Mouse (Mus musculus): ENCODE measurements around the gene Atp13a3. TPM values are rescaled to one million over a fixed set of nuclear protein-coding genes. Genes with fewer than 3 reads are reported as not detected.

Gene Atp13a3
- polyA plus RNA-seq, 1 experiment from 2014 or later: 10.3 TPM

DNA sequence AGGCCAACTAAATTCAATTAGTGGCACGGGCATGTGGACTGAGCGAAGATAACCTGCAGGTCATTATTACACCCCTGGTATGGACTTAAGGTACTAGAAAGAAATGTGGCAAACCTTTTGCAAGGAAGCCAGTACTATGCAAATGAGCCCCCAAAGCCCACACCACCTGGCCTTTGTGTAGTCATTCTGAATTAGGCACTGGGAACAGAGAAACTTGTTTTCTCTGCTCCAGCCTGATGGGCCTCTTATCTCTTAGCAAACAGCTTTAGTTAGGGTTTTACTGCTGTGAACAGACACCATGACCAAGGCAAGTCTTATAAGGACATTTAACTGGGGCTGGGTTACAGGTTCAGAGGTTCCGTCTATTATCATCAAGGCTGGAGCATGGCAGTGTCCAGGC, 27.4 kb upstream of the Atp13a3 start:
- no peaks in the 10 kb centered on the region for H3K36me3 ChIP-seq (replicated peaks)
- H3K4me1 ChIP-seq: no peaks in the 10 kb centered on the region
- H3K4me3 ChIP-seq: no peak overlapping the region
- no peak overlapping the region for H3K27ac ChIP-seq (replicated peaks)
- H3K27me3 ChIP-seq (replicated peaks; ENCODE audit: low read depth, poor library complexity, severe bottlenecking): no peaks in the 10 kb centered on the region
- DNase-seq (ENCODE audit: low spot score): no peak
- WGBS: 90% methylated on average over 3 of the region's 3 CpGs
- H3K9me3 ChIP-seq: no peaks in the 10 kb centered on the region

- H3K9me3 ChIP-seq: no peaks in the 10 kb centered on the region
- DNase-seq (ENCODE audit: low spot score): no peak
- whole genome bisulfite sequencing: 93% methylated on average over 2 of the region's 2 CpGs
Observed at GRCm38 (mm10) chr16:30432111-30432510, 26.3 kb upstream of the Atp13a3 start.

DNA sequence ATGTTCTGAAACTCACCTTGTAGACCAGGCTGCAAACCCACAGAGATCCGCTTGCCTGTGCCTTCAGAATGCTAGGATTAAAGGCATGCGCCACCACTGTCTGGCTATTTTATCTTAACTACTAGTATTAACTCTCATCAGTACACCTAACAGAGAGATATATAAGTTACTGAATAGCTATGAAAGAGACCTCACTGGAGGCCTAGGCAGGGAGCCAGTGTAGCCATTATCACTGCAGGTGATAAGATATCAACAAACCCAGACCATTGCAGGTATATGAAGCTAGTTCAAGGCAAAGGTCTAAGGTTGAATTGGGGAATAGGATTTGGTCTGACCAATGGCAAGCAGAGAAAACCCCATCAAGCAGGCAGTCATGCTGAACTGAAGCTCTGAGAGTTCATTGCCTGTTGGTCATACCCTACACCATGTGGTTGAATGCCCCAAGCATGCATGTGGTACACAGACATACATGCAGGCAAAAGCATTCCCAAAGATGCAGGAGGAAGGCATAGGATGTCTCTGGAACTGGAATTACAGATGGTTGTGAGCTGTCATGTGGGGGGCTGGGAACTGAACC, 24.8 kb upstream of the Atp13a3 start:
- no peak for DNase-seq (ENCODE audit: low spot score)
- no peak overlapping the region for H3K4me3 ChIP-seq
- 97% methylated on average over 2 of the region's 2 CpGs for WGBS
- no peaks in the 10 kb centered on the region for H3K4me1 ChIP-seq
- H3K27me3 ChIP-seq (replicated peaks; ENCODE audit: low read depth, poor library complexity, severe bottlenecking): no peaks in the 10 kb centered on the region
- no peaks in the 10 kb centered on the region for H3K9me3 ChIP-seq
- no peak overlapping the region for H3K27ac ChIP-seq (replicated peaks)
- no peaks in the 10 kb centered on the region for H3K36me3 ChIP-seq (replicated peaks)

More at GRCm38 (mm10) chr16:30432111-30432510, 26.3 kb upstream of the Atp13a3 start:
- Histone ChIP-seq H3K27ac (replicated peaks) (no peak overlapping the region), H3K36me3 (replicated peaks) (no peaks in the 10 kb centered on the region), H3K27me3 (replicated peaks; ENCODE audit: low read depth, poor library complexity, severe bottlenecking) (no peaks in the 10 kb centered on the region), H3K4me1 (no peaks in the 10 kb centered on the region), H3K4me3 (no peak overlapping the region)

GRCm38 (mm10) chr16:30428753-30429260, 23.0 kb upstream of the Atp13a3 start:
- Histone ChIP-seq H3K4me1 (no peaks in the 10 kb centered on the region), H3K27me3 (replicated peaks; ENCODE audit: low read depth, poor library complexity, severe bottlenecking) (no peaks in the 10 kb centered on the region), H3K27ac (replicated peaks) (no peak overlapping the region), H3K4me3 (no peak overlapping the region), H3K9me3 (no peaks in the 10 kb centered on the region), H3K36me3 (replicated peaks) (no peaks in the 10 kb centered on the region)
- WGBS: 81% methylated on average over 4 of the region's 4 CpGs
- DNase-seq (ENCODE audit: low spot score): no peak

DNA sequence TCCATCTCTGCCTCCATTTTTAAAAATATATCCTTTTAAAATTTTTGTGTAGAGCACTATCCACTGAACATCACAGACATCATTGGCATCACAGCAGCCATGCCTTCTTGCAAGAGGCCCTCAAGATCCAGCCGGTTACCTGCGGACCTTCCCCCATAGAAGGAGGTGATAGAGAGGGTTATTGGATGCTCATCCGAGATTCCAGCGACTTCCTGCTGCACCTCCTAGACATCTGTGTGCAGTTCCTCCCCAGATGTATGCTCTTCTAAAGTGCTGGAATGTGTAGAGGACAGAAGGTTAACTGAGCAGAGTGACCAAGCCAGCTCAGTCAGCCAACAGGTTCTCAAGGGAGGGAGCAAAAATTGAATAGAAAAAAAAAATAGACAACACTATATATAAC, 21.7 kb upstream of the Atp13a3 start:
- Histone ChIP-seq H3K27ac (replicated peaks) (no peak overlapping the region), H3K36me3 (replicated peaks) (no peaks in the 10 kb centered on the region), H3K4me1 (no peaks in the 10 kb centered on the region), H3K4me3 (no peak overlapping the region), H3K9me3 (no peaks in the 10 kb centered on the region), H3K27me3 (replicated peaks; ENCODE audit: low read depth, poor library complexity, severe bottlenecking) (no peaks in the 10 kb centered on the region)
- no peak for DNase-seq (ENCODE audit: low spot score)
- WGBS: 82% methylated on average over 4 of the region's 4 CpGs

- Histone ChIP-seq H3K9me3 (no peaks in the 10 kb centered on the region), H3K27me3 (replicated peaks; ENCODE audit: low read depth, poor library complexity, severe bottlenecking) (no peaks in the 10 kb centered on the region), H3K36me3 (replicated peaks) (no peaks in the 10 kb centered on the region), H3K27ac (replicated peaks) (no peak overlapping the region), H3K4me1 (no peaks in the 10 kb centered on the region), H3K4me3 (no peak overlapping the region)
- 82% methylated on average over 5 of the region's 5 CpGs for WGBS
- no peak for DNase-seq (ENCODE audit: low spot score)
Observed at GRCm38 (mm10) chr16:30427003-30427402, 21.2 kb upstream of the Atp13a3 start.

DNA sequence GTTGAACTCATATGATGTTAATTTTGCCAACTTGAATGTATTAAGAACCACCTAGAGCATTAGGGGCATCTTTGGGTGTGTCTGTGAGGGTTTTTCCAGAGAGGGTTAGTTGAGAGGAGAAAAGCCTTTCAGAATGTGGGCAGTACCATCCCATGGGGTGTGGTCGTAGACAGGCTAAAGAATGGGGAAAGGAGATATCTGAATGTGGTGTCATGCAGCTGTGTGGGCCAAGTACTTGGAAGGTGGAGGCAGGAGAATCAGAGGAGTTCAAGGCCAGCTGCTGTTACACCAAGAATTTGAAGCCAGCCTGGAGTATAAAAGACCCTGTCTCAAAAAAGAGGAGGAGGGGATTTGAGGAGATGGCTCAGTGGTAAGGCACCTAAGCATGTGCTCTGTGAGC, 20.2 kb upstream of the Atp13a3 start:
- no peaks in the 10 kb centered on the region for H3K4me1 ChIP-seq
- no peak overlapping the region for H3K4me3 ChIP-seq
- DNase-seq (ENCODE audit: low spot score): no peak
- H3K36me3 ChIP-seq (replicated peaks): no peaks in the 10 kb centered on the region
- H3K27me3 ChIP-seq (replicated peaks; ENCODE audit: low read depth, poor library complexity, severe bottlenecking): no peaks in the 10 kb centered on the region
- no peaks in the 10 kb centered on the region for H3K9me3 ChIP-seq
- no peak overlapping the region for H3K27ac ChIP-seq (replicated peaks)
- WGBS: 78% methylated on average over 1 of the region's 1 CpGs

DNA sequence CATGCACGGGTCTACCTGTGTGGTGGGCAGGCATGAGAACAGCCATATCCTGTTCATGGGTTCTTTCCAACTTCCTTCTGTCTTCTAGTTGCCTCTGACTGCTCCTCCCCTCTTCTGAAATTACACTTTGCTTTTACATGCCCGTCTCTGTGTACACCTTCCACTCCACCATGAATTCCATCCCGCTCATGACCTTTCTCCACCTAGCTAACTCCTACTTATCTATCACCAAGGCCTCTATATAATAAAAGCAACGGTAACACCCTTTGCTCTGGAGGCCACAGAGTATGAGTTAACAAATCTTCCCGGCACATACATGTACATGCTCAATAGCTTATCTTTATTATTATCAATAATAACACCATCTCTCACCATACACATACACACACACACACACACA, 18.3 kb upstream of the Atp13a3 start:
- no peak for DNase-seq (ENCODE audit: low spot score)
- no peaks in the 10 kb centered on the region for H3K36me3 ChIP-seq (replicated peaks)
- no peak overlapping the region for H3K27ac ChIP-seq (replicated peaks)
- H3K9me3 ChIP-seq: no peaks in the 10 kb centered on the region
- no peaks in the 10 kb centered on the region for H3K4me1 ChIP-seq
- H3K27me3 ChIP-seq (replicated peaks; ENCODE audit: low read depth, poor library complexity, severe bottlenecking): no peaks in the 10 kb centered on the region
- 86% methylated on average over 5 of the region's 5 CpGs for WGBS
- H3K4me3 ChIP-seq: no peak overlapping the region

DNA sequence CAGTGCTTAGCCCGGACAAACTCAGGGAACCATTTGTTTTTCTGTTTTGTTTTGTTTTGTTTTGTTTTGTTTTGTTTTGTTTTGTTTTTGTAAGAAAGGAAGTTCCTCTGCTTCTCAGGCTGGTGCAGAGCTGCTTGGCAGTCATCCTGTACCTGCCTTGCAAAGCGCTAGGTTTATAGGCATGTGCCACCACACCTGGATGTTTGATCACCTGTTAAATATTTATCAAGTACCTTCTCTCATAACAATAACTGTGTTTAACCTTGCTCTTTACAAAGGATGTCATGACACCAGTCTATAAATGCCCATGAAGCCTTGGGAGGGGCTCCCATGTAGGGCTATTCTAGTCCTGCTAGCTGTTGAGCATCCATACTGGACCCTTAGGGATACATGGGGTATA, 10.9 kb upstream of the Atp13a3 start:
- no peak for DNase-seq (ENCODE audit: low spot score)

DNA sequence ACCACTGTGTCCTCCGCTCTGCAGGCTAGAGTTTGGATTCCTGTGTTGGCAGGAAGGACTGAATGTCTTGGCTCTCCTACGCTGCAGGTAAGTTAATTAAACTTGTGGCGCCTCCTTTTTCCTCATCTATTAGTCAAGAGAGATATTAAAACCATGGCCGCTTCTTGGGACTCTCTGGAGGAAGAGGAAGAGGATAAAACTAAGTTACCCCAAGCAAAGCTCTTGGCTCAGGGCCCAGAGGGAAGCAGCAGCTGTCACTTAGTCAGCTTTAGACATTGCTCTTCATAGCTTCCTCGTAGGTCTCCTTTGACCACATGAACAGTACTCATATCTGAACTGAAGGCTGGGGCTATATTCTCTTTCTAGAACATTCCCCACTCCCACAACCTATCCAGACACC, 10.5 kb upstream of the Atp13a3 start:
- WGBS: 90% methylated on average over 5 of the region's 5 CpGs

More for the DNA sequence above, 10.9 kb upstream of the Atp13a3 start:
- Histone ChIP-seq H3K27me3 (replicated peaks; ENCODE audit: low read depth, poor library complexity, severe bottlenecking) (no peaks in the 10 kb centered on the region), H3K4me1 (no peaks in the 10 kb centered on the region), H3K36me3 (replicated peaks) (no peaks in the 10 kb centered on the region), H3K9me3 (no peaks in the 10 kb centered on the region), H3K27ac (replicated peaks) (no peak overlapping the region), H3K4me3 (no peak overlapping the region)
- WGBS: 88% methylated on average over 2 of the region's 2 CpGs

GRCm38 (mm10) chr16:30412680-30413079, 6.9 kb upstream of the Atp13a3 start:
- no peak for DNase-seq (ENCODE audit: low spot score)
- H3K4me3 ChIP-seq: no peak overlapping the region
- no peak overlapping the region for H3K27ac ChIP-seq (replicated peaks)
- H3K4me1 ChIP-seq: no peaks in the 10 kb centered on the region
- H3K27me3 ChIP-seq (replicated peaks; ENCODE audit: low read depth, poor library complexity, severe bottlenecking): no peaks in the 10 kb centered on the region
- H3K9me3 ChIP-seq: no peaks in the 10 kb centered on the region
- 77% methylated on average over 3 of the region's 3 CpGs for WGBS
- H3K36me3 ChIP-seq (replicated peaks): no peaks in the 10 kb centered on the region

More for the DNA sequence above, 10.5 kb upstream of the Atp13a3 start:
- Histone ChIP-seq H3K9me3 (no peaks in the 10 kb centered on the region), H3K36me3 (replicated peaks) (no peaks in the 10 kb centered on the region), H3K4me3 (no peak overlapping the region), H3K27ac (replicated peaks) (no peak overlapping the region), H3K4me1 (no peaks in the 10 kb centered on the region), H3K27me3 (replicated peaks; ENCODE audit: low read depth, poor library complexity, severe bottlenecking) (no peaks in the 10 kb centered on the region)
- DNase-seq (ENCODE audit: low spot score): no peak

GRCm38 (mm10) chr16:30410914-30411313, 5.1 kb upstream of the Atp13a3 start:
- no peaks in the 10 kb centered on the region for H3K27me3 ChIP-seq (replicated peaks; ENCODE audit: low read depth, poor library complexity, severe bottlenecking)
- no peaks in the 10 kb centered on the region for H3K36me3 ChIP-seq (replicated peaks)
- no peaks in the 10 kb centered on the region for H3K4me1 ChIP-seq
- 89% methylated on average over 4 of the region's 4 CpGs for WGBS
- DNase-seq (ENCODE audit: low spot score): no peak
- H3K27ac ChIP-seq (replicated peaks): no peak overlapping the region
- no peak overlapping the region for H3K4me3 ChIP-seq
- no peaks in the 10 kb centered on the region for H3K9me3 ChIP-seq

- Histone ChIP-seq H3K27me3 (replicated peaks; ENCODE audit: low read depth, poor library complexity, severe bottlenecking) (no peaks in the 10 kb centered on the region), H3K9me3 (no peaks in the 10 kb centered on the region), H3K4me1 (no peaks in the 10 kb centered on the region), H3K4me3 (no peak overlapping the region), H3K27ac (replicated peaks) (no peak overlapping the region), H3K36me3 (replicated peaks) (no peaks in the 10 kb centered on the region)
- WGBS: 84% methylated on average over 2 of the region's 2 CpGs
- no peak for DNase-seq (ENCODE audit: low spot score)
Observed at GRCm38 (mm10) chr16:30407513-30407912, 1.7 kb upstream of the Atp13a3 start.

All from embryonic facial prominence, embryonic 10.5 days (tissue).